Mouse (Mus musculus) embryonic fibroblast, embryonic 13.5 days (primary cell): ENCODE results near the gene Cops6.

Source experiments
- CTCF ChIP-seq: IDR thresholded peaks from 2 replicates; pipeline ENCODE4 v1.5.1; 2011; ENCODE audit warnings: mild to moderate bottlenecking, control low read depth, low read length, moderate library complexity, borderline replicate concordance; ENCODE audit not compliant: insufficient read depth
- POLR2A ChIP-seq: IDR thresholded peaks from 2 replicates; pipeline ENCODE4 v1.6.1; 2011; ENCODE audit warnings: low read depth, mild to moderate bottlenecking, control low read depth, low read length, moderate library complexity

GRCm38 (mm10) chr5:138163610-138164009 lies 2.7 kb downstream of the Cops6 start:
- TF ChIP-seq CTCF (no peak), POLR2A (0 out of 2 replicates have a peak, but pooled peaks have one; percentile 4)
